Mouse (Mus musculus) ES-E14 (cell line): ENCODE data around the gene Ddah2.
A peak's percentile ranks its signal among the peaks of the same experiment; 100 is the strongest.

Source experiments
- CHD2 ChIP-seq: IDR thresholded peaks from 2 replicates; pipeline ENCODE4 v1.6.1; 2014; ENCODE audit warnings: mild to moderate bottlenecking, low read depth, low read length, inconsistent platforms
- HCFC1 ChIP-seq: IDR thresholded peaks from 2 replicates; pipeline ENCODE4 v1.6.1; 2012; ENCODE audit warnings: low read length, inconsistent platforms, borderline replicate concordance; ENCODE audit not compliant: insufficient read depth
- MAFK ChIP-seq: IDR thresholded peaks from 2 replicates; pipeline ENCODE4 v1.6.1; 2014; ENCODE audit warnings: mild to moderate bottlenecking, low read depth, low read length, inconsistent platforms; ENCODE audit not compliant: insufficient read depth
- ZC3H11A ChIP-seq: IDR thresholded peaks from 2 replicates; pipeline ENCODE4 v1.6.1; 2012; ENCODE audit warnings: low read depth, mild to moderate bottlenecking, inconsistent platforms, low read length, borderline replicate concordance
- ZNF384 ChIP-seq: IDR thresholded peaks from 2 replicates; pipeline ENCODE4 v1.6.1; 2012; ENCODE audit warnings: low read depth, low read length, inconsistent platforms

GRCm38 (mm10) chr17:35088151-35088550 is 29.3 kb downstream of the Ddah2 start:
- TF ChIP-seq ZC3H11A = no peak
- no peak for TF ChIP-seq MAFK
- TF ChIP-seq CHD2 = no peak
- TF ChIP-seq ZNF384 = peak; percentile 54
- no peak for TF ChIP-seq HCFC1
